Mouse (Mus musculus): Measurements from ENCODE around the gene Rsu1. TPM values are rescaled to one million over a fixed set of nuclear protein-coding genes. Genes with fewer than 3 reads are reported as not detected.

The Rsu1 gene
- polyA plus RNA-seq, 1 experiment from 2014 or later = 119 TPM

DNA sequence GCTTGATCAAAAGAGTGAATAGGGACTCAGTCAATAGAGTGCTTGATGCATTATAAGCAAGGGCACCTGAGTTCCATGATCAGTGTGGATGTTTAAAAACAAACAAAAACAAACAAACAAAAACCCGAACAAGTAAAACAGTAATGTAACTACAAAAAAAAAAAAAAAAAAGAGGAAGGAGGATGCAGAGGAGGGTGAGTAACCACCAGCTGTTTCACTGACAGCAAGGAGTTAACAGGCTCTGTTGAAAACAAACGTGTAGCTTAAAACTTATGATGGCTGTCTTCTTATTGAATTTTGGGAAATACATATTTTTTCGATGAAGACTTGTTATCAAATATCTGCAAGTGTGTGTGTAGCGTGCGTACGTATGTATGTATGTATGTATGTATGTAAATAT lies 222.6 kb downstream of the Rsu1 start:
- Histone ChIP-seq H3K4me2 (replicated peaks) (no peak overlapping the region), H3K9me3 (replicated peaks) (no peaks in the 10 kb centered on the region), H3K36me3 (no peaks in the 10 kb centered on the region), H3K27me3 (no peaks in the 10 kb centered on the region), H3K9ac (no peak overlapping the region), H3K4me3 (replicated peaks) (no peak overlapping the region), H3K27ac (replicated peaks) (no peak overlapping the region), H3K4me1 (no peaks in the 10 kb centered on the region)
- no peak for ATAC-seq (ENCODE audit: insufficient number of reproducible peaks, low FRiP score, low TSS enrichment, low read depth)
- 84% methylated on average over 6 of the region's 6 CpGs for WGBS

DNA sequence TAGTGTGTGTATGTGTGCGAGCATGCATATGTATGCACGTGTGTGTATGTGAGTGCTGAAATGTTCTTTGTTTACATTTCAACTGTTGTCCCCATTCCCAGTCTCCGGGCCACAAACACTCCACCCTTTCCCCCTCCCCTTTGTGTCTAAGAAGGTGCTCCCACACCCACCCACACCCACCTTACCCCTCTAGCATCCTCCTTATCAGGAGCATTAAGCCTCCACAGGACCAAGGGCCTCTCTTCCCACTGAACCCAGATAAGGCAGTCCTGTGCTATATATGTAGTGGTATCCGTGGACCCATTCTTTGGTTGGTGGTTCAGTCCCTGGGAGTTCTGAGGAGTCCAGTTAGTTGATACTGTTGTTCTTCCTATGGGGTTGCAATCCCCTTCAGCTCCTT lies 226.7 kb downstream of the Rsu1 start:
- 88% methylated on average over 4 of the region's 4 CpGs for WGBS
- no peak overlapping the region for H3K4me2 ChIP-seq (replicated peaks)

GRCm38 (mm10) chr2:13039785-13040184 lies 231.4 kb downstream of the Rsu1 start:
- Histone ChIP-seq H3K27me3 (no peaks in the 10 kb centered on the region), H3K36me3 (no peaks in the 10 kb centered on the region), H3K4me3 (replicated peaks) (no peak overlapping the region), H3K27ac (replicated peaks) (no peak overlapping the region), H3K9me3 (replicated peaks) (no peaks in the 10 kb centered on the region), H3K4me2 (replicated peaks) (no peak overlapping the region), H3K4me1 (no peaks in the 10 kb centered on the region), H3K9ac (no peak overlapping the region)
- no peak for ATAC-seq (ENCODE audit: insufficient number of reproducible peaks, low FRiP score, low TSS enrichment, low read depth)
- 90% methylated on average over 4 of the region's 4 CpGs for WGBS

More for the DNA sequence above, 226.7 kb downstream of the Rsu1 start:
- no peak for ATAC-seq (ENCODE audit: insufficient number of reproducible peaks, low FRiP score, low TSS enrichment, low read depth)
- Histone ChIP-seq H3K4me1 (no peaks in the 10 kb centered on the region), H3K4me3 (replicated peaks) (no peak overlapping the region), H3K27ac (replicated peaks) (no peak overlapping the region), H3K9me3 (replicated peaks) (no peaks in the 10 kb centered on the region), H3K9ac (no peak overlapping the region), H3K36me3 (no peaks in the 10 kb centered on the region), H3K27me3 (no peaks in the 10 kb centered on the region)

GRCm38 (mm10) chr2:13038772-13039171 lies 232.4 kb downstream of the Rsu1 start:
- Histone ChIP-seq H3K27me3 (no peaks in the 10 kb centered on the region), H3K4me1 (no peaks in the 10 kb centered on the region), H3K4me3 (replicated peaks) (no peak overlapping the region), H3K9me3 (replicated peaks) (no peaks in the 10 kb centered on the region), H3K36me3 (no peaks in the 10 kb centered on the region), H3K27ac (replicated peaks) (no peak overlapping the region), H3K4me2 (replicated peaks) (no peak overlapping the region), H3K9ac (no peak overlapping the region)
- WGBS = 44% methylated on average over 3 of the region's 3 CpGs
- ATAC-seq (ENCODE audit: insufficient number of reproducible peaks, low FRiP score, low TSS enrichment, low read depth) = no peak

Other genes starting within 250 kb of the Rsu1 start
- gene Cubn, start 220.4 kb upstream of the Rsu1 start, polyA plus RNA-seq (2015; fragmentation: Nextera tagmentation; extraction: Ambion mirVana) = 0.26 and 0.47 TPM in 2 replicates